Mouse (Mus musculus) ES-E14 (cell line): ENCODE measurements around the gene Ryr1. TPM values are rescaled to one million over a fixed set of nuclear protein-coding genes. Genes with fewer than 3 reads are reported as not detected.

Experiments used
- DNase-seq: peaks from one replicate; pipeline ENCODE4 v3.0.0-alpha.2; 2013; ENCODE audit warnings: low read depth, low spot score
- H3K27ac ChIP-seq: 2 replicates; pipeline ENCODE4 v1.5.1; 2012; ENCODE audit warnings: low read depth, mild to moderate bottlenecking, low read length, moderate library complexity, mixed read lengths; ENCODE audit not compliant: poor library complexity, insufficient read depth, severe bottlenecking
- H3K36me3 ChIP-seq: 2 replicates; pipeline ENCODE4 v1.6.1; 2012; ENCODE audit warnings: mild to moderate bottlenecking, low read length, moderate library complexity, mixed read lengths; ENCODE audit not compliant: control insufficient read depth, poor library complexity, insufficient read depth, severe bottlenecking
- H3K4me1 ChIP-seq, 2 experiments: fragments of 150-350 bp in 1 of 2; sonication (generic) in 1 of 2; 2 replicates each; pipeline ENCODE4 v1.6.1; 2012; ENCODE audit warnings: low read length in 2 of 2, mild to moderate bottlenecking in 1 of 2, mixed read lengths in 1 of 2; ENCODE audit not compliant: control insufficient read depth in 2 of 2, insufficient read depth in 2 of 2, poor library complexity in 1 of 2
- H3K4me3 ChIP-seq, 2 experiments: fragments of 150-350 bp in 1 of 2; sonication (generic) in 1 of 2; 2 replicates each; pipeline ENCODE4 v1.5.1; 2012; ENCODE audit warnings: low read length in 2 of 2, low read depth in 1 of 2, mild to moderate bottlenecking in 1 of 2, mixed read lengths in 1 of 2; ENCODE audit not compliant: insufficient read depth in 1 of 2, poor library complexity in 1 of 2, severe bottlenecking in 1 of 2
- H3K9ac ChIP-seq: 2 replicates; pipeline ENCODE4 v1.6.1; 2012; ENCODE audit warnings: low read depth, mild to moderate bottlenecking, low read length, mixed read lengths; ENCODE audit not compliant: poor library complexity, insufficient read depth, severe bottlenecking
- H3K9me3 ChIP-seq: fragments of 150-350 bp; sonication (generic); 2 replicates; pipeline ENCODE4 v1.6.1; 2012; ENCODE audit warnings: low read depth, mild to moderate bottlenecking, low read length; ENCODE audit not compliant: control insufficient read depth, insufficient read depth
- CHD2 ChIP-seq: IDR thresholded peaks from 2 replicates; pipeline ENCODE4 v1.6.1; 2014; ENCODE audit warnings: mild to moderate bottlenecking, low read depth, low read length, inconsistent platforms
- HCFC1 ChIP-seq: IDR thresholded peaks from 2 replicates; pipeline ENCODE4 v1.6.1; 2012; ENCODE audit warnings: low read length, inconsistent platforms, borderline replicate concordance; ENCODE audit not compliant: insufficient read depth
- MAFK ChIP-seq: IDR thresholded peaks from 2 replicates; pipeline ENCODE4 v1.6.1; 2014; ENCODE audit warnings: mild to moderate bottlenecking, low read depth, low read length, inconsistent platforms; ENCODE audit not compliant: insufficient read depth
- ZC3H11A ChIP-seq: IDR thresholded peaks from 2 replicates; pipeline ENCODE4 v1.6.1; 2012; ENCODE audit warnings: low read depth, mild to moderate bottlenecking, inconsistent platforms, low read length, borderline replicate concordance
- ZNF384 ChIP-seq: IDR thresholded peaks from 2 replicates; pipeline ENCODE4 v1.6.1; 2012; ENCODE audit warnings: low read depth, low read length, inconsistent platforms
- in situ Hi-C, 2 experiments: fragments of 600-800 bp; cut with MboI; formaldehyde crosslinking; loops; one replicate each; pipeline ENCODE4 v1.15.1; 2025; ENCODE audit warnings: low sequenced_read_pairs in 2 of 2, inconsistent platforms in 1 of 2; ENCODE audit not compliant: unreplicated experiment in 2 of 2
- total RNA-seq: library from RNA; depleted of rRNA; stranded (reverse); fragments of 300-350 nt; gene quantifications from 2 replicates; pipeline ENCODE4 v1.2.3, GENCODE M21; 2012

The Ryr1 gene
- total RNA-seq, 1 experiment, result 5.1 TPM

DNA sequence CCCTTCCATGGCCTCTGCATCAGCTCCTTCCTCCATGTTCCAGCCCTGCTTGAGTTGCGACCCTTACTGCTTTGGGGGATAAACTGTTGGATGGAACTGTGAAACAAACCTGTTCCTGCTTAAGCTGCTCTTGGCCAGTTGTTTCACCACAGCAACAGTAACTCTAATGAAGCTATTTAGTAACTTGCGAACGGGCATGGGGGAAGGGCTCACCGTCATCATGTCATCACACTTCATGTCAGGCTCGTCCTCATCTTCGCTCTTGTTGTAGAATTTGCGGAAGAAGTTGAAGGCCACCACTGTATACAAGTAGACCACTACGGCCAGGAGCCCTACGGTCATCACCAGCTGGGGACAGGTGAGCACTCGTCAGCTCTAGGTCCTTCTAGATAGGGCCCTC lies 116.8 kb downstream of the Ryr1 start:
- in situ Hi-C loops, result no loop called here

DNA sequence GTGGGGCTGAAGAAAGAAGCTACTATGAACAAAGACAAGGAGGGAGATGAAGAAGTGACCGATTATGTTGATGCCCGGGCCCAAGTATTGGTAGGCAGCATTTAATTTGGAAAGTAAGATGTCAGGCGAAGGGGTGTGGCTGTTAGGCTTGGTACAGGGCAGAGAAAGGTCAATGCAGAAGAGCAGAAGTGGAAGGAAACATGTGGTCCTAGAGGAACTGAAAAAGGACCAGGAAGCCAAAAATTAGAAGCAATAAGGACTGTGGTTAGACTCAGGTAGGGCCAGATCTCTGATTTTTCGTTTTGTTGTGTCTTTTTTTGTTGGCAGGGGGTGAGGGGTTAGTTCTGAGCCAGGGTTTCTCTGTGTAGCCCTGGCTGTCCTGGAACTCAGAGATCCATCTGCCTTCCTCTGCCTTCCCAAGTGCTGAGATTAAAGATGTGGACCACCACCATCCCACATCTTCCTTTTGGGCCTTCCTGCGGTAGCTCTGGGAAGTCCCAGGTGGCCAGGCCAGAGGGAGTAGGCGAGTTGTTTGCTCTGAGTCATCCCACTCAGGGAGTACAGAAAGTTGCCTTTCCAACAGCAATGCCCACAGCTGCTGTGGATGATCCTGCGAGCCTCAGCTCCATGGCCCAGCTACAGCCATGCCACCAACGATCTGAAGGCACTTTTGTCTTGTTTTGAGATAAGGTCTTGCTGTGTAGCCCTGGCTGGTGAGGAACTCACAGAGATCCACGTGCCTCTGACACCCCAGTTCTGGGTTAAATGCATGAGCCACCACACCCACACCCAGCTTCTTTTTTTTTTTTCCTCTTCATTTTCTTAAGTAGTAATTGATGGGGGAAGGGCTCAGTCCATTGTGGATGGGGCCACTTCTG lies 117.5 kb downstream of the Ryr1 start:
- Histone ChIP-seq H3K4me1 (no peaks in the 10 kb centered on the region), H3K9ac (no peak overlapping the region), H3K4me3 (no peak overlapping the region), H3K27ac (no peak overlapping the region; the same call in 1 of the 2 replicates), H3K9me3 (no peaks in the 10 kb centered on the region), H3K36me3 (no peaks in the 10 kb centered on the region)
- no peak for DNase-seq
- no peak for TF ChIP-seq HCFC1
- no peak for TF ChIP-seq MAFK
- no peak for TF ChIP-seq ZNF384
- TF ChIP-seq CHD2, result no peak
- no peak for TF ChIP-seq ZC3H11A
- in situ Hi-C loops, result no loop called here

More for the DNA sequence above, 116.8 kb downstream of the Ryr1 start:
- no peak for DNase-seq
- Histone ChIP-seq H3K4me1 (no peaks in the 10 kb centered on the region; a peak in 1 of 4 replicates), H3K27ac (no peak overlapping the region), H3K36me3 (no peaks in the 10 kb centered on the region), H3K4me3 (no peak overlapping the region), H3K9me3 (no peaks in the 10 kb centered on the region), H3K9ac (no peak overlapping the region)
- TF ChIP-seq ZNF384 (no peak), CHD2 (no peak), MAFK (no peak), HCFC1 (no peak), ZC3H11A (no peak)

DNA sequence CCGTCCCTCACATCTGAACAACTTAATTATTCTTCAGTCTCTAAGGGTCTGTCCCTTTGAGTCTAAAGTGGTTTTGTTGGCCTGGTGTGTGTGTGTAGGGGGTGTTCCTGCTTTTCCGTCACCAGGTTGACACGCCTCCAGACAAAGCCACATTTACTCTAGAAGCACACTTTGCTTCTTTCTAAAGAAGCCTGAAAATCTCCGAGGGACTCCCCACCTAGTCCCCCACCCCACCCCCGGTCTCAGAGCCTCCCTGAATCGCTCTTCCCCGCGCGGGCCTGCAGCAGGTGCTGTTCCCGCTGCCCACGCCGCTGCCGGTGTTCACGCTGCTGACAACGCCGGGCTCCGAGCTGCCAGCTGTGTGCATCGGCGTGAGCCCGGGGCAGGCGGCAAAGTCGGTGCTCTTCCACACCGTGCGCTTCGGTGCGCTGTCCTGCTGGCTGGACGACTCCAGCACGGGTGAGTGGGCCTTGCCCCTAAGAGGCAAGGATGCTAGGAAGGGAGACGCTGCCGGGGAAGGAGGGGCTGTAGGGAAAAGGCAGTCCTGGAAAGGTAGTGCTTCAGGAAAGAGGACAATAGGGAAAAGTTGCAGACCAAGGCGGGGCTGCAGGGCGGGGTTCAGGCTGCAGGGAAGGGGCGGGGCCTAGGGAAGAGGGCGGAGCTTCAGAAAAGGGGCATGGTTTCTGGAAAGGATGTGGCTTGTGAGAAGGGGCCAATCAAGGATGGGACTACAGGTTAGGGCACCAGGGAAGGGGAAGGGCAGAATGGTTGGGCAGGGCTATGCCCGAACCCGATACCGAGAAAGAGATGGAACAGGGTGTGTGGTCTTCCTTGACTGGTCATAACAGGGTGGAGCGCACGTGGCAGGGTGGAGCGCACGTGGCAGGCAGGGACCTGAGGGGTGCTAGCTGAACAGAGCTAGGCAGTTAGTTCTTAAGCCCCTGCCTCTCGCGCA lies 124.1 kb downstream of the Ryr1 start:
- H3K27ac ChIP-seq, result no peak overlapping the region
- in situ Hi-C loops, result no loop called here
- TF ChIP-seq CHD2 (no peak), HCFC1 (0 out of 2 replicates have a peak, but pooled peaks have one; percentile 19)
- H3K9me3 ChIP-seq, result no peaks in the 10 kb centered on the region
- peak overlapping the region; percentile 19 for H3K9ac ChIP-seq
- no peaks in the 10 kb centered on the region for H3K36me3 ChIP-seq
- DNase-seq, result peak; percentile 92
- H3K4me3 ChIP-seq, result peak overlapping the region; percentile 65 to 77
- no peaks in the 10 kb centered on the region for H3K4me1 ChIP-seq

DNA sequence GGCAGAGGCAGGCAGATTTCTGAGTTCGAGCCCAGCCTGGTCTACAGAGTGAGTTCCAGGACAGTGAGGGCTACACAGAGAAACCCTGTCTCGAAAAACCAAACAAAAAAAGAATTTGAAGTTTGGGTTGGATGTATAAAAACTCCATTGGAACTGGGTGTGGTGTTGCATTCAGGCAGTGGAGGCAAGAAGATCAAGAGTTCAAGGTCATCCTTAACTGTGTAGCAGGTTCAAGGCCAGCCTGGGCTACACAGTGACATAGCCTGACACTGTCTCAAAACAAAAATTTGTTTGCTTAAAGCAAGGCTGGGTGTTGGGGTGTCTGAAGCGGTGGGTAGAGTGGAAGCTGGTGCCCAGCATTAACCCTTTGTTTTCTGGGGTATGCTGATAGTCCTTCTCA lies 131.6 kb downstream of the Ryr1 start:
- no peak for DNase-seq
- peaks cover 2% of the 10 kb centered on the region; the same call in 1 of the 2 replicates for H3K36me3 ChIP-seq
- H3K9ac ChIP-seq, result no peak overlapping the region
- in situ Hi-C loops, result no loop called here
- peaks cover 0 to 17% of the 10 kb centered on the region in 2 experiments; a peak in 2 of 4 replicates for H3K4me1 ChIP-seq
- H3K27ac ChIP-seq, result no peak overlapping the region
- no peak overlapping the region for H3K4me3 ChIP-seq
- H3K9me3 ChIP-seq, result no peaks in the 10 kb centered on the region
- TF ChIP-seq ZNF384 (no peak), CHD2 (no peak), ZC3H11A (no peak), MAFK (no peak), HCFC1 (no peak)
